Mouse (Mus musculus) testis, adult 2 months (tissue): ENCODE data around the gene A630095E13Rik. TPM values are rescaled to one million over a fixed set of nuclear protein-coding genes. Genes with fewer than 3 reads are reported as not detected.
"Not testable (repeated sequence)": the region's sequence is repeated elsewhere in the genome, so short reads cannot be mapped to it uniquely, and the experiment has no call there.

Experiments used
- H3K27ac ChIP-seq: fragments of 200-500 bp; 2 replicates; pipeline ENCODE4 v1.5.1; 2012; ENCODE audit warnings: low read depth, low read length; ENCODE audit not compliant: control insufficient read depth, insufficient read depth
- H3K27me3 ChIP-seq: fragments of 200-500 bp; 2 replicates; pipeline ENCODE4 v1.6.1; 2012; ENCODE audit warnings: mild to moderate bottlenecking, low read length, moderate library complexity; ENCODE audit not compliant: control insufficient read depth, insufficient read depth
- H3K36me3 ChIP-seq: fragments of 200-500 bp; 2 replicates; pipeline ENCODE4 v1.6.1; 2012; ENCODE audit warnings: mild to moderate bottlenecking, low read length; ENCODE audit not compliant: control insufficient read depth, insufficient read depth
- H3K4me1 ChIP-seq: fragments of 200-500 bp; 2 replicates; pipeline ENCODE4 v1.6.1; 2012; ENCODE audit warnings: low read length; ENCODE audit not compliant: control insufficient read depth, insufficient read depth
- H3K4me3 ChIP-seq: fragments of 200-500 bp; 2 replicates; pipeline ENCODE4 v1.5.1; 2012; ENCODE audit warnings: low read depth, mild to moderate bottlenecking, low read length, moderate library complexity, mixed read lengths; ENCODE audit not compliant: control insufficient read depth
- CTCF ChIP-seq: fragments of 200-500 bp; IDR thresholded peaks from 2 replicates; pipeline ENCODE4 v1.5.1; 2012; ENCODE audit warnings: low read depth, mild to moderate bottlenecking, inconsistent platforms, low read length, moderate library complexity; ENCODE audit not compliant: control insufficient read depth, insufficient read depth, insufficient replicate concordance
- POLR2A ChIP-seq: fragments of 200-500 bp; IDR thresholded peaks from 2 replicates; pipeline ENCODE4 v1.6.1; 2012; ENCODE audit warnings: low read depth, mild to moderate bottlenecking, inconsistent platforms, low read length, moderate library complexity; ENCODE audit not compliant: control insufficient read depth
- polyA plus RNA-seq: library from polyadenylated mRNA; depleted of rRNA; stranded (reverse); fragments of >200 nt; gene quantifications from 2 replicates; pipeline ENCODE4 v1.2.3, GENCODE M21; 2012; rRNA removed

The A630095E13Rik gene
- polyA plus RNA-seq = 0.37 TPM in 1 of 2 replicates, not detected in the other

DNA sequence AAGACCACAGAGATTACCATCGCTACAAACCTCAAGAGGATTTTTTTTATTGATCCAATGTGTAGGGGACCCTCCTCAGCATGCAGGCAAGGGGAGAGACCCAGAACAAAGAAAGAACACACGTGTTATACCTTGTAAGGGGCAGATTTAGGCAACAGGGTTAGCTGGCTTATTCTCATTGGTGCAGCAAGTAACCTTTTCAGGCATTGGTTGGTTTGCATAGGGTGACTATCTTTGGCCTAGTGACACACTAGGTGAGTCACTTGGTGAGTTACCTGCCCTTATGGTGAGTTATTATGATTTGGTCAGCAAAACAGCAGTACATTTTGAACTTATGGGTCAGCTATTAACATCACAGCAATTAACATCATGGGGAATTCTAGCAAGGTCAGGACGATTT, at the start of gene A630095E13Rik:
Gene A630095E13Rik (minus strand): TSS at position 101 of the 400 bp plus-strand sequence.
- H3K27me3 ChIP-seq, H3K4me1 ChIP-seq, H3K4me3 ChIP-seq, H3K36me3 ChIP-seq, H3K27ac ChIP-seq: not testable (repeated sequence)

DNA sequence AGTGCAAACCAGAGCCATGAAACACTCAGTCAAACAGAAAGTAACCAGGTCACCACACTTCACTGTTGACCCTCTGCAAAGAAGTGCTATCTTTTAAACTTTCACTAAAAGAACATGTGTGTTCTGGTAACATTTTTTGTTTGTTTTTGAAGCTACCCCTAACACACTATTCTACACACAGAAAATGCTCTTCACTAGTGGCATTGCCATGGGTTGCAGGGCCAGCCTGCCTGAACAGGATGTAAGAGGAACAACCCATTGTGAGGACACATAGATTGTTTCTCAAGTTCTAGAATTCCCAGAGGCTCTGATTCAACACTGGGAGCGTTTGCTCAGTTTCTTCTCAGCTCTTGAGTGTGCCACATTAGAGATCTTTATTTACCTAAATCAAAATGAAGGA, 49.7 kb upstream of the A630095E13Rik start, which contains the start of gene Acrv1:
Gene Acrv1 (plus strand): TSS at position 301 of the 400 bp plus-strand sequence.
- Histone ChIP-seq H3K27me3 (no peaks in the 10 kb centered on the region), H3K36me3 (no peaks in the 10 kb centered on the region), H3K4me3 (peak within 1 kb of the TSS; percentile 87), H3K4me1 (no peaks in the 10 kb centered on the region), H3K27ac (no peak within 1 kb of the TSS; the same call in 1 of the 2 replicates)
- TF ChIP-seq CTCF (no peak), POLR2A (no peak)

DNA sequence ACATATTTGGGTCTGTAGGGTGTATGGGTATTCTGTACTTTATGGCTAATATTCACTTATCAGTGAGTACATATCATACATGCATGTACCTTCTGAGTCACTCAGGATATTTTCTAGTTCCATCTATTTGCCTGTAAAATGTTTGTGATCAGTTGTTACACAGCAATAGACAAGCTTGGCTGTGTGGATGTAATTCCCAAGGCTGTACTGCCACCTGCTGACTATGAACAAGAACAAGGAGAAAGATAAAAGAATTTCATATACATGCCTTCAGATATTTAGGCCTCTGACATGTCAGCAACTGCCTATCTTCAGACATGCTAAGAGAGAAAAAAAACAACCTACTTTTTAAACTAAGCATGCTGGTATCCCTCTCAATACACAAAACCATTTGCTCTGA, 44.2 kb upstream of the A630095E13Rik start:
- H3K4me3 ChIP-seq = no peak overlapping the region
- H3K27me3 ChIP-seq = no peaks in the 10 kb centered on the region
- H3K36me3 ChIP-seq = no peaks in the 10 kb centered on the region
- H3K27ac ChIP-seq = no peak overlapping the region
- H3K4me1 ChIP-seq = no peaks in the 10 kb centered on the region
- TF ChIP-seq CTCF = peak; percentile 6; the same call in 1 of the 2 replicates
- no peak for TF ChIP-seq POLR2A

DNA sequence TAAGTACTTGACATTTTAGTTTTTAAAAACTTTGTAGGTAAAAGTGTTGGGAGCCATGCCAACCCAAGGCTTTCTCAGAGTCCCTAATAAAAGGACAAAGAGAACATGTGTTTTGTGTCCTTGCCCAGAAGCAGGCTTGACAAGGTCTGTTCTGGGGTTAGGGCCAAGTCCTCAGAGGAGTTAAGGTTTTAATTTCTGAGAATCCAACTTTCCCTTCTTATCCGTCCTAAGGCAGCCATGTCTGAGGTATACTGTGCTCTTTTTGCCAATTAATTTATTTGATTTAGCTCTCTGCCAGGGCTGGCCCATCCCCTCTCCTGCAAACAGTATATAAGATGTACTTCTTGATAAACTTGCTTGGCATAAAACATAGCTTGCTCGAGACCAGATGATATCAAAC, 38.2 kb upstream of the A630095E13Rik start:
- H3K27me3 ChIP-seq = no peaks in the 10 kb centered on the region
- H3K36me3 ChIP-seq = no peaks in the 10 kb centered on the region
- H3K4me3 ChIP-seq = no peak overlapping the region
- TF ChIP-seq CTCF = no peak
- H3K27ac ChIP-seq = no peak overlapping the region
- no peaks in the 10 kb centered on the region for H3K4me1 ChIP-seq

Other genes with a start within 250 kb of the A630095E13Rik start
- gene Gm7257, start 211.5 kb downstream of the A630095E13Rik start, polyA plus RNA-seq = not detected in 2 replicates
- gene Gm9513, start 167.7 kb downstream of the A630095E13Rik start, polyA plus RNA-seq = not detected in 2 replicates
- not detected in 2 replicates for gene Gm5615, start 101.4 kb downstream of the A630095E13Rik start, polyA plus RNA-seq
- not detected in 2 replicates for gene Gm17689, start 60.7 kb downstream of the A630095E13Rik start, polyA plus RNA-seq
- gene Acrv1, start 49.8 kb upstream of the A630095E13Rik start, polyA plus RNA-seq = 368 and 566 TPM in 2 replicates
- gene Chek1, start 83.7 kb upstream of the A630095E13Rik start, polyA plus RNA-seq = 6.6 and 7.2 TPM in 2 replicates
- 159 and 247 TPM in 2 replicates for gene Stt3a, start 124.3 kb upstream of the A630095E13Rik start, polyA plus RNA-seq
- gene Ei24, start 154.0 kb upstream of the A630095E13Rik start, polyA plus RNA-seq = 13.9 and 19.8 TPM in 2 replicates
- 5.7 and 7.0 TPM in 2 replicates for gene Fez1, start 178.5 kb upstream of the A630095E13Rik start, polyA plus RNA-seq